ENCODE assay signal across 13 mouse cellular contexts in the genomic region with DNA sequence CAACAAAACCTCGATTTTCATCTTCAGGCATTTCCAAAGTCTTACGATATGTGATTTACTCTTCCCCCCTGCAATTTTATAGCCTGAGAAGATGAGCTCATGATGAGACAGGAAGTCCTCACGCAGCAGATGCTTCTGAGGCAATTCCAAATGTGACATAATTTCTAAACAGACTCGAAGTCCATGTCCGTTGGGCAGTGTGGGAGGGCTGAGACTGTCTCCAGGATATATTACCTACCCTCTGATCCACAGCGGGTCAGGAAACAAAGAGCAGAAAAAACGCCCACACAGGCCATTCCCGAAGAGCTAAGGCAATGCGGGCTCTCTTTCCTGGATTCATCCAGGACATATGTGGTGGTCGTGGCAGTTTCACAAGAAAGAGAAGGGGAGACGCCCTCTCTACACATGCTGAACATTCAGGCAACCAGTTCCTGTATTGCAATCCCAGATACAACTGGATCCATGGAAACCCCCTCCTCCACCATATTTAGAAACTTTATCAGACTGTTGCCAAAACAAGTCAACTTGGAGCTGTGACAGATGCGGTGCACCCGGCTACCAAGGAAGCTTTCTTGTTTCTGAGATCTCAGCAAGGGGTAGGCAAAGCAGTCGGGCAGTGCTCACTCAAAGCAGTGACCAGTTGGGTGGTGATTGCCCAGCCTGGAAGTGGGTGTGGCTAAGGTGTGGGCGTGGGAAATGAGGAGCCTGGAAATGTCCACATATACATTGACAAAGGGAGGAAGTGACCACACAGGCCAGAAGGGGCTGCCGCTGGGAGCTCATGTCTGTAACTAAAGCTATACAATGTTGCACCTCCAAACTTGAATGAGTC. TPM values are rescaled to one million over a fixed set of nuclear protein-coding genes. Genes with fewer than 3 reads are reported as not detected.
DNase-seq lines count a peak whose midpoint lies in the region; ATAC-seq lines count a peak whose summit lies in the region.
"Had no signal": no experiment of that assay in that cellular context is flagged by ENCODE, and none has a peak within 500 bp of the region (broad histone marks: within the 10 kb centered on the region; RNA-seq: fewer than 3 reads in every experiment).

No protein-coding gene starts in this region.

- no peak for DNase-seq in kidney, postnatal 25 days
- peak; percentile 21 for DNase-seq in brain, adult 2 months (ENCODE audit: low read depth, low spot score)
- DNase-seq in embryonic facial prominence, embryonic 14.5 days (ENCODE audit: low spot score), result peak; percentile 51
- DNase-seq in lung, postnatal 4 days, result peak; percentile 69 to 84
- DNase-seq in left cerebral cortex, adult 8-10 months (ENCODE audit: low spot score in 2 of 2), result no peak
- no peak for DNase-seq in left cerebral cortex, postnatal 36 days (ENCODE audit: low spot score in 2 of 2)
- no peak for DNase-seq in urinary bladder, adult 18-20 months (ENCODE audit: low spot score in 2 of 2)
- DNase-seq: cerebellum, adult 2 months; gastrocnemius, postnatal 36 days had no signal

- H3K27ac ChIP-seq in kidney, embryonic 15.5 days, result peak overlapping the region; percentile 86
- H3K27ac ChIP-seq in embryonic facial prominence, embryonic 14.5 days (replicated peaks; ENCODE audit: low read depth, low read length), result peak overlapping the region; percentile 65
- H3K27ac ChIP-seq: left cerebral cortex, adult 2 months; liver, embryonic 15.5 days had no signal

- intact Hi-C loops in left cerebral cortex, postnatal 36 days (cut with DNase I), result no loop called here

- no peak overlapping the region for H3K9ac ChIP-seq in kidney, embryonic 15.5 days
- no peak overlapping the region for H3K9ac ChIP-seq in embryonic facial prominence, embryonic 14.5 days (ENCODE audit: low read depth, low read length)
- H3K9ac ChIP-seq: liver, embryonic 15.5 days had no signal

- H3K4me3 ChIP-seq in kidney, embryonic 15.5 days (replicated peaks), result no peak overlapping the region
- H3K4me3 ChIP-seq in embryonic facial prominence, embryonic 14.5 days (ENCODE audit: low read depth, low read length), result no peak overlapping the region
- H3K4me3 ChIP-seq: left cerebral cortex, adult 2 months; liver, embryonic 15.5 days had no signal

- H3K9me3 ChIP-seq in kidney, embryonic 15.5 days (replicated peaks), result 0 out of 2 replicates have a peak, but pooled peaks cover 4% of the 10 kb centered on the region
- no peaks in the 10 kb centered on the region for H3K9me3 ChIP-seq in embryonic facial prominence, embryonic 14.5 days (ENCODE audit: control insufficient read depth, low read length)
- H3K9me3 ChIP-seq: liver, embryonic 15.5 days had no signal

- peak overlapping the region; percentile 33 for H3K4me2 ChIP-seq in kidney, embryonic 15.5 days
- no peak overlapping the region for H3K4me2 ChIP-seq in embryonic facial prominence, embryonic 14.5 days (ENCODE audit: low read depth, low read length)
- H3K4me2 ChIP-seq: liver, embryonic 15.5 days had no signal

- H3K27me3 ChIP-seq in kidney, embryonic 15.5 days, result peaks cover 11% of the 10 kb centered on the region; the same call in 1 of the 2 replicates
- no peaks in the 10 kb centered on the region for H3K27me3 ChIP-seq in embryonic facial prominence, embryonic 14.5 days (replicated peaks; ENCODE audit: control insufficient read depth, insufficient read depth, low read length)
- H3K27me3 ChIP-seq: liver, embryonic 15.5 days had no signal

- peaks cover 42% of the 10 kb centered on the region for H3K4me1 ChIP-seq in kidney, embryonic 15.5 days
- H3K4me1 ChIP-seq in embryonic facial prominence, embryonic 14.5 days (ENCODE audit: control insufficient read depth, insufficient read depth, low read length), result no peaks in the 10 kb centered on the region
- H3K4me1 ChIP-seq: liver, embryonic 15.5 days had no signal

- peak; percentile 71 for ATAC-seq in kidney, embryonic 15.5 days (replicated peaks; ENCODE audit: low FRiP score)
- ATAC-seq in embryonic facial prominence, embryonic 14.5 days (ENCODE audit: low read depth), result no peak; the same call in 1 of the 2 replicates
- ATAC-seq: forebrain, embryonic 14.5 days had no signal

- 14% methylated on average over 16 of the region's 16 CpGs for WGBS in kidney, embryonic 15.5 days
- WGBS in embryonic facial prominence, embryonic 14.5 days, result 69% methylated on average over 16 of the region's 16 CpGs

- no peaks in the 10 kb centered on the region for H3K36me3 ChIP-seq in kidney, embryonic 15.5 days
- H3K36me3 ChIP-seq in embryonic facial prominence, embryonic 14.5 days (ENCODE audit: control insufficient read depth, insufficient read depth, low read length), result no peaks in the 10 kb centered on the region
- H3K36me3 ChIP-seq: liver, embryonic 15.5 days had no signal

RNA-seq across cellular contexts. Expression of a gene that starts 51.1 kb away (rescaled TPM):
- polyA plus RNA-seq in kidney, embryonic 15.5 days (2015; fragmentation: Nextera tagmentation; extraction: Ambion mirVana), result 1.1 and 1.6 TPM in 2 replicates
- 1.0 and 1.4 TPM in 2 replicates for polyA plus RNA-seq in embryonic facial prominence, embryonic 14.5 days (2014; fragmentation: Nextera tagmentation; extraction: Ambion mirVana)
- 1 to 10 TPM in 3 of 4 experiments, under 1 TPM in 1; 0.68 to 1.2 (median 1.2) TPM for total RNA-seq in left cerebral cortex, adult 8-10 months (2022)
- total RNA-seq in left cerebral cortex, postnatal 36 days (2021), result under 1 TPM; 0.25 to 0.36 TPM

RNA-seq across cellular contexts. Expression of a gene that starts 58.2 kb away (rescaled TPM):
- polyA plus RNA-seq in kidney, embryonic 15.5 days (2015; fragmentation: Nextera tagmentation; extraction: Ambion mirVana), result 1.4 and 1.7 TPM in 2 replicates
- polyA plus RNA-seq in embryonic facial prominence, embryonic 14.5 days (2014; fragmentation: Nextera tagmentation; extraction: Ambion mirVana), result 3.4 and 3.8 TPM in 2 replicates
- total RNA-seq in left cerebral cortex, adult 8-10 months (2022), result 10 to 100 TPM; 76.3 to 85.8 (median 82.5) TPM
- 100 to 1,000 TPM in 1 of 2 experiments, 10 to 100 TPM in 1; 89.2 to 101 TPM for total RNA-seq in left cerebral cortex, postnatal 36 days (2021)

Comparison
In these comparisons a context has a peak if more than half of its experiments do, and no peak if none do; other contexts are left out.
1. DNase-seq: peak in brain, adult 2 months (single experiment), embryonic facial prominence, embryonic 14.5 days (single experiment) and lung, postnatal 4 days (2 of 2); none in kidney, postnatal 25 days (0 of 2), left cerebral cortex, adult 8-10 months (0 of 2), left cerebral cortex, postnatal 36 days (0 of 2) and urinary bladder, adult 18-20 months (0 of 2).